Mouse (Mus musculus) midbrain, embryonic 10.5 days (tissue): Measurements from ENCODE around the gene Ccl19. TPM values are rescaled to one million over a fixed set of nuclear protein-coding genes. Genes with fewer than 3 reads are reported as not detected.
"Not testable (repeated sequence)": the region's sequence is repeated elsewhere in the genome, so short reads cannot be mapped to it uniquely, and the experiment has no call there.

Source experiments
- DNase-seq: peaks from one replicate; pipeline ENCODE4 v3.0.0-alpha.2; 2017; ENCODE audit warnings: low spot score
- H3K27ac ChIP-seq: fragments of 300-500 bp; sonication (generic); replicated peaks from 2 replicates; pipeline ENCODE4 v1.5.1; 2016; ENCODE audit warnings: mild to moderate bottlenecking
- H3K27me3 ChIP-seq: fragments of 300-500 bp; sonication (generic); 2 replicates; pipeline ENCODE4 v1.6.1; 2016; ENCODE audit warnings: low read depth, mild to moderate bottlenecking; ENCODE audit not compliant: poor library complexity, severe bottlenecking
- H3K36me3 ChIP-seq: fragments of 300-500 bp; sonication (generic); 2 replicates; pipeline ENCODE4 v1.6.1; 2016; ENCODE audit warnings: mild to moderate bottlenecking, moderate library complexity
- H3K4me1 ChIP-seq: fragments of 300-500 bp; sonication (generic); 2 replicates; pipeline ENCODE4 v1.6.1; 2016
- H3K4me3 ChIP-seq: fragments of 300-500 bp; sonication (generic); 2 replicates; pipeline ENCODE4 v1.5.1; 2016; ENCODE audit warnings: mild to moderate bottlenecking, moderate library complexity
- H3K9me3 ChIP-seq: fragments of 300-500 bp; sonication (generic); replicated peaks from 2 replicates; pipeline ENCODE4 v1.6.1; 2016; ENCODE audit warnings: mild to moderate bottlenecking
- WGBS: fragments of 180-500 bp; shearing (Covaris S2); methylation state at CpG from one replicate; pipeline ENCODE4 v1.1.7; 2016; 5-methylcytosine and 5-hydroxymethylcytosine counted together
- polyA plus RNA-seq: library from polyadenylated mRNA; unstranded; fragments of >200 nt; fragmentation: Nextera tagmentation; extraction: Ambion mirVana; gene quantifications from 2 replicates; pipeline ENCODE4 v1.2.1, GENCODE M21; 2016

Gene Ccl19
- 0.48 TPM in 1 of 2 replicates, not detected in the other for polyA plus RNA-seq

- H3K9me3 ChIP-seq = not testable (repeated sequence)
- WGBS = no CpG with 5 or more reads among the region's 6 CpGs
These were observed at the start of gene Ccl19 for GRCm38 (mm10) chr4:42756477-42756876. Gene Ccl19, minus strand, starts transcription at chr4:42756577.

GRCm38 (mm10) chr4:42773893-42774292 is 17.5 kb upstream of the Ccl19 start, which contains the start of gene Ccl21a:
Gene Ccl21a, minus strand, starts transcription at chr4:42773993.
- WGBS = no CpG with 5 or more reads among the region's 5 CpGs
- not testable (repeated sequence) for DNase-seq, H3K27ac ChIP-seq, H3K4me3 ChIP-seq, H3K36me3 ChIP-seq, H3K27me3 ChIP-seq, H3K4me1 ChIP-seq, H3K9me3 ChIP-seq

More at GRCm38 (mm10) chr4:42756477-42756876, at the start of gene Ccl19:
- H3K4me1 ChIP-seq, DNase-seq, H3K36me3 ChIP-seq, H3K4me3 ChIP-seq, H3K27ac ChIP-seq, H3K27me3 ChIP-seq: not testable (repeated sequence)

GRCm38 (mm10) chr4:42735245-42735644 is 21.1 kb downstream of the Ccl19 start, which contains the start of gene 4930578G10Rik:
Gene 4930578G10Rik, plus strand, starts transcription at chr4:42735545.
- WGBS = no CpG with 5 or more reads among the region's 13 CpGs
- DNase-seq = not testable (repeated sequence)

More at GRCm38 (mm10) chr4:42735245-42735644, 21.1 kb downstream of the Ccl19 start, which contains the start of gene 4930578G10Rik:
- not testable (repeated sequence) for H3K9me3 ChIP-seq, H3K4me3 ChIP-seq, H3K4me1 ChIP-seq, H3K27ac ChIP-seq, H3K27me3 ChIP-seq, H3K36me3 ChIP-seq

Other genes starting within 250 kb of the Ccl19 start
- gene Fam205a2, start 228.4 kb downstream of the Ccl19 start, polyA plus RNA-seq = not detected in 2 replicates
- not detected in 2 replicates for gene Gm10591, start 144.4 kb downstream of the Ccl19 start, polyA plus RNA-seq
- not detected in 2 replicates for gene Gm2564, start 126.9 kb downstream of the Ccl19 start, polyA plus RNA-seq
- gene Ccl27b, start 101.3 kb downstream of the Ccl19 start, polyA plus RNA-seq = not detected in 2 replicates
- not detected in 2 replicates for gene Il11ra2, start 94.7 kb downstream of the Ccl19 start, polyA plus RNA-seq
- gene 4930578G10Rik, start 21.0 kb downstream of the Ccl19 start, polyA plus RNA-seq = 0.48 and 1.3 TPM in 2 replicates
- 0.21 and 0.27 TPM in 2 replicates for gene Ccl21a, start 17.4 kb upstream of the Ccl19 start, polyA plus RNA-seq
- not detected in 2 replicates for gene Fam205a1, start 97.3 kb upstream of the Ccl19 start, polyA plus RNA-seq
- 0.38 and 0.73 TPM in 2 replicates for gene Gm12394, start 100.2 kb upstream of the Ccl19 start, polyA plus RNA-seq
- 0.60 and 0.98 TPM in 2 replicates for gene Fam205c, start 117.7 kb upstream of the Ccl19 start, polyA plus RNA-seq
- 1.6 and 2.1 TPM in 2 replicates for gene Phf24, start 160.1 kb upstream of the Ccl19 start, polyA plus RNA-seq
- 14.9 and 22.6 TPM in 2 replicates for gene Dnajb5, start 193.2 kb upstream of the Ccl19 start, polyA plus RNA-seq
- gene 1700022I11Rik, start 213.0 kb upstream of the Ccl19 start, polyA plus RNA-seq = 0.47 and 0.59 TPM in 2 replicates
- gene Vcp, start 243.9 kb upstream of the Ccl19 start, polyA plus RNA-seq = 656 and 674 TPM in 2 replicates